Mouse (Mus musculus) lung, postnatal 25 days (tissue): Measurements from ENCODE around the gene Lgr6.
"Not testable (repeated sequence)": the region's sequence is repeated elsewhere in the genome, so short reads cannot be mapped to it uniquely, and the experiment has no call there.

Experiments used
- DNase-seq: peaks from one replicate; pipeline ENCODE4 v3.0.0; 2022; ENCODE audit warnings: low spot score

Gene Lgr6

GRCm38 (mm10) chr1:135128986-135129385 lies 23.9 kb upstream of the Lgr6 start:
- no peak for DNase-seq

GRCm38 (mm10) chr1:135128011-135128441 lies 22.9 kb upstream of the Lgr6 start:
- no peak for DNase-seq

GRCm38 (mm10) chr1:135126443-135127027 lies 21.5 kb upstream of the Lgr6 start:
- DNase-seq = no peak

GRCm38 (mm10) chr1:135125990-135126389 lies 20.9 kb upstream of the Lgr6 start:
- DNase-seq = no peak

- no peak for DNase-seq
These were observed 19.7 kb upstream of the Lgr6 start for GRCm38 (mm10) chr1:135124573-135125363.

- DNase-seq = peak; percentile 36
These were observed 7.6 kb upstream of the Lgr6 start for GRCm38 (mm10) chr1:135112661-135113060.

- DNase-seq = not testable (repeated sequence)
These were observed 6.2 kb upstream of the Lgr6 start for GRCm38 (mm10) chr1:135111271-135111670.

GRCm38 (mm10) chr1:135110075-135110474 lies 5.0 kb upstream of the Lgr6 start:
- peak; percentile 59 for DNase-seq

GRCm38 (mm10) chr1:135108611-135109010 lies 3.5 kb upstream of the Lgr6 start:
- DNase-seq = no peak

- peak; percentile 58 for DNase-seq
These were observed 875 bp upstream of the Lgr6 start for GRCm38 (mm10) chr1:135105951-135106350.

- DNase-seq = no peak
These were observed 4.7 kb downstream of the Lgr6 start for GRCm38 (mm10) chr1:135100400-135100799.

GRCm38 (mm10) chr1:135098441-135098840 lies 6.6 kb downstream of the Lgr6 start:
- DNase-seq = no peak

GRCm38 (mm10) chr1:135097441-135097840 lies 7.6 kb downstream of the Lgr6 start:
- no peak for DNase-seq

- no peak for DNase-seq
These were observed 8.8 kb downstream of the Lgr6 start for GRCm38 (mm10) chr1:135096312-135096711.

- no peak for DNase-seq
These were observed 9.9 kb downstream of the Lgr6 start for GRCm38 (mm10) chr1:135095189-135095588.

- no peak for DNase-seq
These were observed 10.4 kb downstream of the Lgr6 start for GRCm38 (mm10) chr1:135094723-135095122.

GRCm38 (mm10) chr1:135090914-135091313 lies 14.2 kb downstream of the Lgr6 start:
- DNase-seq = no peak

- DNase-seq = no peak
These were observed 15.4 kb downstream of the Lgr6 start for GRCm38 (mm10) chr1:135089626-135090025.

GRCm38 (mm10) chr1:135087414-135087813 lies 17.7 kb downstream of the Lgr6 start:
- no peak for DNase-seq

- DNase-seq = no peak
These were observed 19.1 kb downstream of the Lgr6 start for GRCm38 (mm10) chr1:135086015-135086414.

- DNase-seq = no peak
These were observed 19.7 kb downstream of the Lgr6 start for GRCm38 (mm10) chr1:135085296-135085871.

- DNase-seq = no peak
These were observed 21.6 kb downstream of the Lgr6 start for GRCm38 (mm10) chr1:135083465-135083864.

GRCm38 (mm10) chr1:135082267-135082666 lies 22.8 kb downstream of the Lgr6 start:
- DNase-seq = no peak
